Mouse (Mus musculus): ENCODE results near the gene Ormdl2. TPM values are rescaled to one million over a fixed set of nuclear protein-coding genes. Genes with fewer than 3 reads are reported as not detected.

Gene Ormdl2
- polyA plus RNA-seq, 1 experiment from 2014 or later, result 46.1 TPM

Other genes with a start within 250 kb of the Ormdl2 start
- gene Erbb3, start 232.0 kb downstream of the Ormdl2 start, polyA plus RNA-seq (2014; fragmentation: Nextera tagmentation; extraction: Ambion mirVana), result 2.9 and 3.5 TPM in 2 replicates
- 540 and 605 TPM in 2 replicates for gene Rps26, start 194.9 kb downstream of the Ormdl2 start, polyA plus RNA-seq (2014; fragmentation: Nextera tagmentation; extraction: Ambion mirVana)
- 1.5 and 1.8 TPM in 2 replicates for gene Ikzf4, start 175.7 kb downstream of the Ormdl2 start, polyA plus RNA-seq (2014; fragmentation: Nextera tagmentation; extraction: Ambion mirVana)
- gene Suox, start 147.6 kb downstream of the Ormdl2 start, polyA plus RNA-seq (2014; fragmentation: Nextera tagmentation; extraction: Ambion mirVana), result 9.9 and 11.4 TPM in 2 replicates
- 56.7 and 58.3 TPM in 2 replicates for gene Rab5b, start 125.4 kb downstream of the Ormdl2 start, polyA plus RNA-seq (2014; fragmentation: Nextera tagmentation; extraction: Ambion mirVana)
- gene Pmel, start 117.5 kb downstream of the Ormdl2 start, polyA plus RNA-seq (2014; fragmentation: Nextera tagmentation; extraction: Ambion mirVana), result 3.6 and 4.7 TPM in 2 replicates
- 89.2 and 90.3 TPM in 2 replicates for gene Cdk2, start 116.6 kb downstream of the Ormdl2 start, polyA plus RNA-seq (2014; fragmentation: Nextera tagmentation; extraction: Ambion mirVana)
- 5.4 and 7.1 TPM in 2 replicates for gene Dgka, start 76.8 kb downstream of the Ormdl2 start, polyA plus RNA-seq (2014; fragmentation: Nextera tagmentation; extraction: Ambion mirVana)
- gene Pym1, start 73.8 kb downstream of the Ormdl2 start, polyA plus RNA-seq (2014; fragmentation: Nextera tagmentation; extraction: Ambion mirVana), result 16.0 and 18.3 TPM in 2 replicates
- 1.1 and 1.8 TPM in 2 replicates for gene Mmp19, start 30.7 kb downstream of the Ormdl2 start, polyA plus RNA-seq (2014; fragmentation: Nextera tagmentation; extraction: Ambion mirVana)
- 28.2 and 31.0 TPM in 2 replicates for gene Dnajc14, start 17.6 kb downstream of the Ormdl2 start, polyA plus RNA-seq (2014; fragmentation: Nextera tagmentation; extraction: Ambion mirVana)
- 16.6 and 18.2 TPM in 2 replicates for gene Tmem198b, start 17.3 kb downstream of the Ormdl2 start, polyA plus RNA-seq (2014; fragmentation: Nextera tagmentation; extraction: Ambion mirVana)
- 157 and 168 TPM in 2 replicates for gene Sarnp, start 4.3 kb downstream of the Ormdl2 start, polyA plus RNA-seq (2014; fragmentation: Nextera tagmentation; extraction: Ambion mirVana)
- 2.3 and 3.4 TPM in 2 replicates for gene Gdf11, start 70.1 kb upstream of the Ormdl2 start, polyA plus RNA-seq (2014; fragmentation: Nextera tagmentation; extraction: Ambion mirVana)
- gene Cd63, start 79.3 kb upstream of the Ormdl2 start, polyA plus RNA-seq (2014; fragmentation: Nextera tagmentation; extraction: Ambion mirVana), result 363 and 394 TPM in 2 replicates
- gene Rdh5, start 101.2 kb upstream of the Ormdl2 start, polyA plus RNA-seq (2014; fragmentation: Nextera tagmentation; extraction: Ambion mirVana), result 7.7 and 11.5 TPM in 2 replicates
- gene Bloc1s1, start 102.4 kb upstream of the Ormdl2 start, polyA plus RNA-seq (2014; fragmentation: Nextera tagmentation; extraction: Ambion mirVana), result 239 and 251 TPM in 2 replicates
- 3.7 and 3.9 TPM in 2 replicates for gene Itga7, start 112.2 kb upstream of the Ormdl2 start, polyA plus RNA-seq (2014; fragmentation: Nextera tagmentation; extraction: Ambion mirVana)
- gene Mettl7b, start 139.3 kb upstream of the Ormdl2 start, polyA plus RNA-seq (2014; fragmentation: Nextera tagmentation; extraction: Ambion mirVana), result 0.32 TPM in 1 of 2 replicates, not detected in the other
- not detected in 2 replicates for gene Olfr9, start 167.8 kb upstream of the Ormdl2 start, polyA plus RNA-seq (2014; fragmentation: Nextera tagmentation; extraction: Ambion mirVana)
- not detected in 2 replicates for gene Olfr763, start 189.1 kb upstream of the Ormdl2 start, polyA plus RNA-seq (2014; fragmentation: Nextera tagmentation; extraction: Ambion mirVana)
- not detected in 2 replicates for gene Olfr764-ps1, start 218.3 kb upstream of the Ormdl2 start, polyA plus RNA-seq (2014; fragmentation: Nextera tagmentation; extraction: Ambion mirVana)
- gene Olfr765, start 228.4 kb upstream of the Ormdl2 start, polyA plus RNA-seq (2014; fragmentation: Nextera tagmentation; extraction: Ambion mirVana), result not detected in 2 replicates
- gene Olfr766-ps1, start 247.3 kb upstream of the Ormdl2 start, polyA plus RNA-seq (2014; fragmentation: Nextera tagmentation; extraction: Ambion mirVana), result not detected in 2 replicates

All from heart, embryonic 14.5 days (tissue).